Mouse (Mus musculus): ENCODE data around the gene Saysd1. TPM values are rescaled to one million over a fixed set of nuclear protein-coding genes. Genes with fewer than 3 reads are reported as not detected.

Saysd1 gene
- polyA plus RNA-seq, 1 experiment from 2014 or later: 10.2 TPM

GRCm38 (mm10) chr14:20175114-20175513 lies 36.8 kb upstream of the Saysd1 start:
- H3K36me3 ChIP-seq: peaks cover 3% of the 10 kb centered on the region; the same call in 1 of the 2 replicates
- no peak overlapping the region for H3K4me3 ChIP-seq
- H3K27ac ChIP-seq (replicated peaks): no peak overlapping the region
- no peak for DNase-seq (ENCODE audit: low spot score)
- H3K27me3 ChIP-seq (ENCODE audit: low read depth, poor library complexity, severe bottlenecking): peaks cover 9% of the 10 kb centered on the region
- no peaks in the 10 kb centered on the region for H3K9me3 ChIP-seq (replicated peaks)
- peaks cover 30% of the 10 kb centered on the region for H3K4me1 ChIP-seq
- WGBS: 90% methylated on average over 7 of the region's 7 CpGs

- Histone ChIP-seq H3K4me3 (no peak overlapping the region), H3K36me3 (peaks cover 3% of the 10 kb centered on the region; the same call in 1 of the 2 replicates), H3K4me1 (peaks cover 26% of the 10 kb centered on the region), H3K9me3 (replicated peaks) (no peaks in the 10 kb centered on the region), H3K27me3 (ENCODE audit: low read depth, poor library complexity, severe bottlenecking) (peaks cover 5% of the 10 kb centered on the region; the same call in 1 of the 2 replicates), H3K27ac (replicated peaks) (no peak overlapping the region)
- 95% methylated on average over 6 of the region's 6 CpGs for WGBS
- DNase-seq (ENCODE audit: low spot score): no peak
Measured at GRCm38 (mm10) chr14:20174696-20175095, 36.4 kb upstream of the Saysd1 start.

GRCm38 (mm10) chr14:20173873-20174490 lies 35.6 kb upstream of the Saysd1 start:
- WGBS: 94% methylated on average over 14 of the region's 14 CpGs
- H3K27ac ChIP-seq (replicated peaks): no peak overlapping the region
- peaks cover 19% of the 10 kb centered on the region for H3K4me1 ChIP-seq
- no peak overlapping the region for H3K4me3 ChIP-seq
- no peak for DNase-seq (ENCODE audit: low spot score)
- no peaks in the 10 kb centered on the region for H3K27me3 ChIP-seq (ENCODE audit: low read depth, poor library complexity, severe bottlenecking)
- H3K36me3 ChIP-seq: peaks cover 3% of the 10 kb centered on the region; the same call in 1 of the 2 replicates
- H3K9me3 ChIP-seq (replicated peaks): no peaks in the 10 kb centered on the region

- H3K4me3 ChIP-seq: no peak overlapping the region
- WGBS: 90% methylated on average over 4 of the region's 4 CpGs
- H3K27me3 ChIP-seq (ENCODE audit: low read depth, poor library complexity, severe bottlenecking): no peaks in the 10 kb centered on the region
- H3K27ac ChIP-seq (replicated peaks): no peak overlapping the region
- DNase-seq (ENCODE audit: low spot score): no peak
- H3K4me1 ChIP-seq: peaks cover 8% of the 10 kb centered on the region
- no peaks in the 10 kb centered on the region for H3K9me3 ChIP-seq (replicated peaks)
- peaks cover 7% of the 10 kb centered on the region for H3K36me3 ChIP-seq
Measured at GRCm38 (mm10) chr14:20172924-20173323, 34.6 kb upstream of the Saysd1 start.

GRCm38 (mm10) chr14:20172509-20172908 lies 34.2 kb upstream of the Saysd1 start:
- peaks cover 4% of the 10 kb centered on the region for H3K4me1 ChIP-seq
- WGBS: 80% methylated on average over 5 of the region's 5 CpGs
- no peak overlapping the region for H3K27ac ChIP-seq (replicated peaks)
- H3K4me3 ChIP-seq: no peak overlapping the region
- H3K36me3 ChIP-seq: peaks cover 7% of the 10 kb centered on the region
- no peaks in the 10 kb centered on the region for H3K9me3 ChIP-seq (replicated peaks)
- H3K27me3 ChIP-seq (ENCODE audit: low read depth, poor library complexity, severe bottlenecking): no peaks in the 10 kb centered on the region
- no peak for DNase-seq (ENCODE audit: low spot score)

- DNase-seq (ENCODE audit: low spot score): no peak
- WGBS: 86% methylated on average over 3 of the region's 3 CpGs
- peaks cover 7% of the 10 kb centered on the region for H3K36me3 ChIP-seq
- H3K4me1 ChIP-seq: no peaks in the 10 kb centered on the region
- H3K4me3 ChIP-seq: no peak overlapping the region
- no peaks in the 10 kb centered on the region for H3K27me3 ChIP-seq (ENCODE audit: low read depth, poor library complexity, severe bottlenecking)
- no peak overlapping the region for H3K27ac ChIP-seq (replicated peaks)
- no peaks in the 10 kb centered on the region for H3K9me3 ChIP-seq (replicated peaks)
Measured at GRCm38 (mm10) chr14:20171840-20172239, 33.5 kb upstream of the Saysd1 start.

- no peak for DNase-seq (ENCODE audit: low spot score)
- peaks cover 4% of the 10 kb centered on the region; the same call in 1 of the 2 replicates for H3K4me1 ChIP-seq
- peaks cover 3% of the 10 kb centered on the region; the same call in 1 of the 2 replicates for H3K36me3 ChIP-seq
- H3K9me3 ChIP-seq (replicated peaks): no peaks in the 10 kb centered on the region
- no peak overlapping the region for H3K27ac ChIP-seq (replicated peaks)
- no peak overlapping the region for H3K4me3 ChIP-seq
- 88% methylated on average over 4 of the region's 4 CpGs for WGBS
- H3K27me3 ChIP-seq (ENCODE audit: low read depth, poor library complexity, severe bottlenecking): no peaks in the 10 kb centered on the region
Measured at GRCm38 (mm10) chr14:20169251-20169650, 30.9 kb upstream of the Saysd1 start.

- Histone ChIP-seq H3K4me3 (no peak overlapping the region), H3K27ac (replicated peaks) (no peak overlapping the region), H3K9me3 (replicated peaks) (no peaks in the 10 kb centered on the region), H3K4me1 (peaks cover 12% of the 10 kb centered on the region), H3K36me3 (peaks cover 3% of the 10 kb centered on the region; the same call in 1 of the 2 replicates), H3K27me3 (ENCODE audit: low read depth, poor library complexity, severe bottlenecking) (no peaks in the 10 kb centered on the region)
- WGBS: 100% methylated on average over 1 of the region's 1 CpGs
- no peak for DNase-seq (ENCODE audit: low spot score)
Measured at GRCm38 (mm10) chr14:20168478-20168877, 30.1 kb upstream of the Saysd1 start.

- H3K9me3 ChIP-seq (replicated peaks): no peaks in the 10 kb centered on the region
- DNase-seq (ENCODE audit: low spot score): no peak
- H3K4me1 ChIP-seq: peaks cover 16% of the 10 kb centered on the region
- no peaks in the 10 kb centered on the region for H3K27me3 ChIP-seq (ENCODE audit: low read depth, poor library complexity, severe bottlenecking)
- H3K4me3 ChIP-seq: no peak overlapping the region
- no peak overlapping the region for H3K27ac ChIP-seq (replicated peaks)
- H3K36me3 ChIP-seq: peaks cover 3% of the 10 kb centered on the region; the same call in 1 of the 2 replicates
- WGBS: 96% methylated on average over 2 of the region's 2 CpGs
Measured at GRCm38 (mm10) chr14:20168054-20168453, 29.7 kb upstream of the Saysd1 start.

- WGBS: 83% methylated on average over 1 of the region's 1 CpGs
- Histone ChIP-seq H3K27me3 (ENCODE audit: low read depth, poor library complexity, severe bottlenecking) (no peaks in the 10 kb centered on the region), H3K4me3 (no peak overlapping the region), H3K36me3 (peaks cover 3% of the 10 kb centered on the region; the same call in 1 of the 2 replicates), H3K9me3 (replicated peaks) (no peaks in the 10 kb centered on the region), H3K27ac (replicated peaks) (no peak overlapping the region), H3K4me1 (peaks cover 31% of the 10 kb centered on the region)
- no peak for DNase-seq (ENCODE audit: low spot score)
Measured at GRCm38 (mm10) chr14:20165413-20165812, 27.1 kb upstream of the Saysd1 start.

- Histone ChIP-seq H3K27ac (replicated peaks) (no peak overlapping the region), H3K4me3 (no peak overlapping the region), H3K36me3 (peaks cover 3% of the 10 kb centered on the region; the same call in 1 of the 2 replicates), H3K4me1 (peaks cover 38% of the 10 kb centered on the region), H3K9me3 (replicated peaks) (no peaks in the 10 kb centered on the region), H3K27me3 (ENCODE audit: low read depth, poor library complexity, severe bottlenecking) (no peaks in the 10 kb centered on the region)
- DNase-seq (ENCODE audit: low spot score): no peak
- 93% methylated on average over 7 of the region's 7 CpGs for WGBS
Measured at GRCm38 (mm10) chr14:20164438-20164837, 26.1 kb upstream of the Saysd1 start.

- WGBS: 91% methylated on average over 6 of the region's 6 CpGs
- H3K36me3 ChIP-seq: 0 out of 2 replicates have a peak, but pooled peaks cover 2% of the 10 kb centered on the region
- no peak for DNase-seq (ENCODE audit: low spot score)
- peaks cover 43% of the 10 kb centered on the region for H3K4me1 ChIP-seq
- H3K27ac ChIP-seq (replicated peaks): no peak overlapping the region; the same call in 1 of the 2 replicates
- H3K9me3 ChIP-seq (replicated peaks): no peaks in the 10 kb centered on the region
- no peak overlapping the region for H3K4me3 ChIP-seq
- H3K27me3 ChIP-seq (ENCODE audit: low read depth, poor library complexity, severe bottlenecking): no peaks in the 10 kb centered on the region
Measured at GRCm38 (mm10) chr14:20162686-20163085, 24.4 kb upstream of the Saysd1 start.
